Mouse (Mus musculus) heart, adult 2 months (tissue): ENCODE measurements around the gene Ube4b. TPM values are rescaled to one million over a fixed set of nuclear protein-coding genes. Genes with fewer than 3 reads are reported as not detected.

Source experiments
- DNase-seq, 2 experiments: peaks; one replicate each; pipeline ENCODE4 v3.0.0; 2021
- H3K27ac ChIP-seq: fragments of 200-600 bp; 2 replicates; pipeline ENCODE4 v1.8.1; 2022
- H3K27me3 ChIP-seq: fragments of 200-500 bp; 2 replicates; pipeline ENCODE4 v1.6.1; 2012; ENCODE audit warnings: mild to moderate bottlenecking, low read length, inconsistent platforms, mixed read lengths; ENCODE audit not compliant: control insufficient read depth, insufficient read depth
- H3K36me3 ChIP-seq: fragments of 200-500 bp; 2 replicates; pipeline ENCODE4 v1.6.1; 2012; ENCODE audit warnings: low read length, inconsistent platforms; ENCODE audit not compliant: control insufficient read depth, insufficient read depth
- H3K4me1 ChIP-seq: fragments of 200-500 bp; 2 replicates; pipeline ENCODE4 v1.6.1; 2011; ENCODE audit warnings: low read length; ENCODE audit not compliant: control insufficient read depth, insufficient read depth
- H3K4me3 ChIP-seq: fragments of 200-600 bp; 2 replicates; pipeline ENCODE4 v1.8.1; 2022
- H3K79me2 ChIP-seq: fragments of 200-500 bp; replicated peaks from 2 replicates; pipeline ENCODE4 v1.6.1; 2012; ENCODE audit warnings: mild to moderate bottlenecking, inconsistent platforms, low read length, moderate library complexity, mixed read lengths; ENCODE audit not compliant: control insufficient read depth, insufficient read depth
- H3K9ac ChIP-seq: fragments of 200-500 bp; 2 replicates; pipeline ENCODE4 v1.6.1; 2012; ENCODE audit warnings: low read depth, mild to moderate bottlenecking, control low read depth, inconsistent platforms, low read length, mixed read lengths
- CTCF ChIP-seq: fragments of 200-600 bp; IDR thresholded peaks from 2 replicates; pipeline ENCODE4 v1.8.1; 2022; ENCODE audit warnings: antibody characterized with exemption, mild to moderate bottlenecking, moderate library complexity
- EP300 ChIP-seq: fragments of 200-500 bp; IDR thresholded peaks from 2 replicates; pipeline ENCODE4 v1.6.1; 2011; ENCODE audit warnings: low read depth, low read length, control low read depth; ENCODE audit not compliant: insufficient read depth
- POLR2A ChIP-seq: fragments of 200-500 bp; IDR thresholded peaks from 2 replicates; pipeline ENCODE4 v1.6.1; 2011; ENCODE audit warnings: mild to moderate bottlenecking, low read depth, low read length, control low read depth; ENCODE audit not compliant: insufficient read depth
- WGBS: fragments of 180-500 bp; shearing (Covaris S2); methylation state at CpG from one replicate; pipeline ENCODE4 v1.1.7; 2018; 5-methylcytosine and 5-hydroxymethylcytosine counted together
- intact Hi-C: fragments of 180-260 bp; cut with DNase I; formaldehyde crosslinking; loops from one replicate; pipeline ENCODE4 v1.15.1; 2025
- polyA plus RNA-seq: library from polyadenylated mRNA; depleted of rRNA; stranded (reverse); fragments of >200 nt; gene quantifications from 2 replicates; pipeline ENCODE4 v1.2.3, GENCODE M21; 2012
- total RNA-seq, 2 experiments: library from RNA; stranded (reverse); gene quantifications; 2 replicates each; pipeline ENCODE4 v1.2.3; 2021

The Ube4b gene
- total and polyA plus RNA-seq, 3 experiments, result 39.6 to 41.6 (median 40.2) TPM

GRCm38 (mm10) chr4:149328735-149329134, 97.8 kb downstream of the Ube4b start:
- TF ChIP-seq POLR2A (no peak), CTCF (no peak), EP300 (no peak)
- Histone ChIP-seq H3K4me3 (no peak overlapping the region), H3K9ac (no peak overlapping the region), H3K27ac (no peak overlapping the region), H3K4me1 (peaks cover 4% of the 10 kb centered on the region), H3K27me3 (no peaks in the 10 kb centered on the region), H3K79me2 (no peaks in the 10 kb centered on the region), H3K36me3 (no peaks in the 10 kb centered on the region)
- no peak for DNase-seq
- WGBS, result 92% methylated on average over 4 of the region's 4 CpGs
- intact Hi-C loops, result no loop called here

- H3K9ac ChIP-seq, result no peak overlapping the region
- H3K79me2 ChIP-seq, result no peaks in the 10 kb centered on the region
- 57% methylated on average over 7 of the region's 7 CpGs for WGBS
- no peak overlapping the region for H3K4me3 ChIP-seq
- H3K27ac ChIP-seq, result peak overlapping the region; percentile 74
- no peaks in the 10 kb centered on the region for H3K36me3 ChIP-seq
- peaks cover 8% of the 10 kb centered on the region for H3K4me1 ChIP-seq
- intact Hi-C loops, result no loop called here
- TF ChIP-seq EP300 (0 out of 2 replicates have a peak, but pooled peaks have one; percentile 22), POLR2A (no peak), CTCF (no peak)
- no peak for DNase-seq
- H3K27me3 ChIP-seq, result no peaks in the 10 kb centered on the region
Observed at GRCm38 (mm10) chr4:149327281-149327680, 99.3 kb downstream of the Ube4b start.

- Histone ChIP-seq H3K36me3 (no peaks in the 10 kb centered on the region), H3K27me3 (no peaks in the 10 kb centered on the region), H3K9ac (no peak overlapping the region), H3K4me3 (no peak overlapping the region), H3K79me2 (no peaks in the 10 kb centered on the region), H3K27ac (peak overlapping the region; percentile 74), H3K4me1 (peaks cover 8% of the 10 kb centered on the region)
- TF ChIP-seq POLR2A (no peak), EP300 (0 out of 2 replicates have a peak, but pooled peaks have one; percentile 46), CTCF (peak; percentile 51)
- 57% methylated on average over 10 of the region's 10 CpGs for WGBS
- intact Hi-C loops, result no loop called here
- DNase-seq, result peak; percentile 41 to 69
Observed at GRCm38 (mm10) chr4:149325411-149326162, 101.0 kb downstream of the Ube4b start.

- H3K4me1 ChIP-seq, result peaks cover 8% of the 10 kb centered on the region
Observed at GRCm38 (mm10) chr4:149323730-149324129, 102.8 kb downstream of the Ube4b start.

GRCm38 (mm10) chr4:149322718-149323117, 103.8 kb downstream of the Ube4b start:
- no peaks in the 10 kb centered on the region for H3K27me3 ChIP-seq
- H3K4me3 ChIP-seq, result no peak overlapping the region
- peak overlapping the region; percentile 70 for H3K27ac ChIP-seq
- 63% methylated on average over 6 of the region's 6 CpGs for WGBS
- no peaks in the 10 kb centered on the region for H3K79me2 ChIP-seq
- TF ChIP-seq EP300 (no peak), POLR2A (no peak), CTCF (no peak)
- no peak overlapping the region for H3K9ac ChIP-seq
- no peak for DNase-seq
- no peaks in the 10 kb centered on the region for H3K36me3 ChIP-seq
- intact Hi-C loops, result no loop called here
- H3K4me1 ChIP-seq, result peaks cover 8% of the 10 kb centered on the region

More at GRCm38 (mm10) chr4:149323730-149324129, 102.8 kb downstream of the Ube4b start:
- WGBS, result 35% methylated on average over 16 of the region's 16 CpGs
- H3K36me3 ChIP-seq, result no peaks in the 10 kb centered on the region
- no peaks in the 10 kb centered on the region for H3K79me2 ChIP-seq
- peak; percentile 60 to 83 for DNase-seq
- H3K27me3 ChIP-seq, result no peaks in the 10 kb centered on the region
- intact Hi-C loops, result no loop called here
- H3K9ac ChIP-seq, result no peak overlapping the region
- peak overlapping the region; percentile 70 for H3K27ac ChIP-seq
- TF ChIP-seq CTCF (no peak), POLR2A (no peak), EP300 (no peak)
- H3K4me3 ChIP-seq, result no peak overlapping the region

GRCm38 (mm10) chr4:149322286-149322685, 104.3 kb downstream of the Ube4b start:
- no peak for TF ChIP-seq POLR2A
- no peak for TF ChIP-seq CTCF
- TF ChIP-seq EP300, result no peak
- Histone ChIP-seq H3K9ac (no peak overlapping the region), H3K27ac (no peak overlapping the region), H3K27me3 (no peaks in the 10 kb centered on the region), H3K4me3 (no peak overlapping the region), H3K4me1 (peaks cover 8% of the 10 kb centered on the region), H3K36me3 (no peaks in the 10 kb centered on the region), H3K79me2 (no peaks in the 10 kb centered on the region)
- intact Hi-C loops, result no loop called here
- WGBS, result 81% methylated on average over 4 of the region's 4 CpGs
- no peak for DNase-seq
